Mouse (Mus musculus) kidney, embryonic 15.5 days (tissue): ENCODE data around the gene Prkn. TPM values are rescaled to one million over a fixed set of nuclear protein-coding genes. Genes with fewer than 3 reads are reported as not detected.

Experiments used
- polyA plus RNA-seq: library from polyadenylated mRNA; unstranded; fragments of >200 nt; fragmentation: Nextera tagmentation; extraction: Ambion mirVana; gene quantifications from 2 replicates; pipeline ENCODE4 v1.2.1, GENCODE M21; 2015

Gene Prkn
- polyA plus RNA-seq, 1 experiment from 2014 or later = 1.5 TPM

Other genes starting within 250 kb of the Prkn start
- gene Pacrg, start 73 bp upstream of the Prkn start, polyA plus RNA-seq = 1.5 and 3.6 TPM in 2 replicates